Mouse (Mus musculus) stomach, postnatal 0 days (tissue): ENCODE results near the gene Kif11. TPM values are rescaled to one million over a fixed set of nuclear protein-coding genes. Genes with fewer than 3 reads are reported as not detected.

Experiments used
- ATAC-seq: fragments of 200-750 bp; cut with Nextera tagmentation; 2 replicates; pipeline ENCODE4 v1.8.0; 2017; ENCODE audit not compliant: low FRiP score, low TSS enrichment
- DNase-seq: peaks from one replicate; pipeline ENCODE4 v3.0.0-alpha.2; 2016; ENCODE audit warnings: low spot score
- H3K27ac ChIP-seq: fragments of 300-500 bp; sonication (generic); replicated peaks from 2 replicates; pipeline ENCODE4 v1.5.1; 2014; ENCODE audit warnings: mild to moderate bottlenecking, control low read depth
- H3K27me3 ChIP-seq: fragments of 300-500 bp; sonication (generic); 2 replicates; pipeline ENCODE4 v1.6.1; 2014; ENCODE audit warnings: low read length; ENCODE audit not compliant: control insufficient read depth, insufficient read depth
- H3K36me3 ChIP-seq: fragments of 300-500 bp; sonication (generic); 2 replicates; pipeline ENCODE4 v1.6.1; 2014; ENCODE audit warnings: low read length, mixed read lengths; ENCODE audit not compliant: control insufficient read depth, insufficient read depth
- H3K4me1 ChIP-seq: fragments of 300-500 bp; sonication (generic); replicated peaks from 2 replicates; pipeline ENCODE4 v1.6.1; 2014; ENCODE audit warnings: antibody characterized with exemption; ENCODE audit not compliant: control insufficient read depth, insufficient read depth
- H3K4me2 ChIP-seq: fragments of 300-500 bp; sonication (generic); replicated peaks from 2 replicates; pipeline ENCODE4 v1.6.1; 2014; ENCODE audit warnings: low read depth, mild to moderate bottlenecking, control low read depth, moderate library complexity
- H3K4me3 ChIP-seq: fragments of 300-500 bp; sonication (generic); 2 replicates; pipeline ENCODE4 v1.5.1; 2014; ENCODE audit warnings: low read depth, low read length, control low read depth
- H3K9ac ChIP-seq: fragments of 300-500 bp; sonication (generic); 2 replicates; pipeline ENCODE4 v1.6.1; 2014; ENCODE audit warnings: mild to moderate bottlenecking, low read length, control low read depth, mixed read lengths
- H3K9me3 ChIP-seq: fragments of 300-500 bp; sonication (generic); 2 replicates; pipeline ENCODE4 v1.6.1; 2016; ENCODE audit warnings: low read length; ENCODE audit not compliant: control insufficient read depth
- CTCF ChIP-seq: IDR thresholded peaks from 2 replicates; pipeline ENCODE4 v1.5.1; 2016; ENCODE audit warnings: antibody characterized with exemption, low read depth, mild to moderate bottlenecking, moderate library complexity
- EP300 ChIP-seq: optimal IDR thresholded peaks from 2 replicates; pipeline ENCODE3; 2016; ENCODE audit warnings: antibody characterized with exemption
- WGBS: fragments of 180-500 bp; shearing (Covaris S2); extraction: QIAGEN DNeasy Blood & Tissue Kit; methylation state at CpG from one replicate; pipeline ENCODE4 v1.1.7; 2014; 5-methylcytosine and 5-hydroxymethylcytosine counted together
- polyA plus RNA-seq: library from polyadenylated mRNA; unstranded; fragments of >200 nt; fragmentation: Nextera tagmentation; extraction: Ambion mirVana; gene quantifications from 2 replicates; pipeline ENCODE4 v1.2.1, GENCODE M21; 2015

Kif11 gene
- 7.4 and 10.3 TPM in 2 replicates for polyA plus RNA-seq

DNA sequence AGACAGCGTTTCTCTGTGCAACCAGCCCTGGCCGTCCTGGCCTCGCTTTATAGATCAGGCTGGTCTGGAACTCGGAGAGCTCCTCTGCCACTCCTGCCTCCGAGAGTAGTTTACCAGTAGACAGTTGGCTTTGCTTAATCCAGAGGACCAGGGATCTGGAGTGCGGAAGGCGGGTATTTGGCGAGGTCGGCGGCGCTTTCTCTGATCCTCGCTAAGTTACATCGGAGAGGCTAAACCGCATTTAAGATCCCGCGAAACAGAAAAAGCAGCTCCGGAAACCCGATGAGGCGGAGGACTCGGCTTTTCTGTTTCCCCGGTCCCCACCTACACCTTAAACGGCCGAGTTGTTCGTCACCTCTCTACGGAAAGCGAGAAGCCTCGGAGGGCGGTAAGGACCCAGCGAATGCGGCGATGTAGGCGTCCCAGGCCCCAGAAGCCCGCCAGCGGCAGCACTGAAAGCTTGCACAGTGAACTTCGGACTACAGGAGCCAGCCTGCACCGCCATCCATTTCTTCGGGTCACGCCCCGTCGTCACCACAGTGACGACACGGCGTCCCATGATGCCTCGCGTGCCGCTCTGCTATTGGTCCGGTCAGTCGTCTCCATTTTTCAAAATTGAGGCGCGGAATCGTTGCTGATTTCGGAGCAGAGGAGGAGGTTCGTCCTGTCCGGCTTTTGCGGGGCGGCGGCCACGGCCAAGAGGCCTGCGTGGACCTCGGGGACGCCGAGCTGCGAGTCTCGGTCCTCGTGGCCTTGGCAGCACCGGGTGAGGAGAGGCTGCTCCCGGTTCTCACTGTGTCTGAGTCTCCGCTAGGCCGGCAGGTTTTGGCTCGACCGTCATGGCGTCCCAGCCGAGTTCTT is at the start of gene Kif11:
Gene Kif11, plus strand, starts transcription at position 649 of the 861 bp plus-strand sequence.
- H3K4me3 ChIP-seq: peak within 1 kb of the TSS; percentile 88
- H3K9me3 ChIP-seq: no peaks in the 10 kb centered on the region
- no peaks in the 10 kb centered on the region for H3K27me3 ChIP-seq
- WGBS: under 1% methylated on average over 73 of the region's 73 CpGs
- no peaks in the 10 kb centered on the region for H3K36me3 ChIP-seq
- H3K4me2 ChIP-seq: peak within 1 kb of the TSS; percentile 67
- ATAC-seq (peak; percentile 99), DNase-seq (peak; percentile 97)
- TF ChIP-seq EP300 (no peak), CTCF (peak; percentile 40; the same call in 1 of the 2 replicates)
- H3K9ac ChIP-seq: peak within 1 kb of the TSS; percentile 72
- H3K4me1 ChIP-seq: no peaks in the 10 kb centered on the region
- H3K27ac ChIP-seq: peak within 1 kb of the TSS; percentile 97

GRCm38 (mm10) chr19:37327216-37327615 is 49.0 kb upstream of the Kif11 start:
- DNase-seq (no peak), ATAC-seq (no peak)
- Histone ChIP-seq H3K27ac (no peak overlapping the region), H3K4me3 (no peak overlapping the region), H3K4me1 (no peaks in the 10 kb centered on the region), H3K9me3 (no peaks in the 10 kb centered on the region), H3K4me2 (no peak overlapping the region), H3K9ac (no peak overlapping the region), H3K27me3 (no peaks in the 10 kb centered on the region), H3K36me3 (no peaks in the 10 kb centered on the region; the same call in 1 of the 2 replicates)
- WGBS: 79% methylated on average over 5 of the region's 5 CpGs
- no peak for TF ChIP-seq EP300
- no peak for TF ChIP-seq CTCF

DNA sequence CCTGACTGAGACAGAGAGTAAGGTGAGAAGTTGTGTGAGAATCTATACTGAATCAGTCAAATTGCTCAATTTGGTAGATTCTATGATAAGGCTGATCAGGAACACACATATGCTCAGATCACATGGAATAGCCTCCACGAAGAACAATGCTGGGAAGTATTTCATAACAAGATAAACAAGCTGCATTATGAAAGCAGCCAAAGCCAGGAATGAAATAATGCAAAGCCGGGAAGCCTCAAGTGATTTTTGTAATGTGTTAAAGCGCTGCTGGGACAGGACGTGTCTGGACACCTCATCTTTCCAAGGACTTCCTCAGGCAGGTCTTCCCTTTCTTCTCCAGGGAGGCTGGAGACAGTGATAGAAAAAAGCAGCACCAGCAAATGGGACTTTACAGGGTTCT is 43.5 kb upstream of the Kif11 start:
- no peaks in the 10 kb centered on the region for H3K4me1 ChIP-seq
- TF ChIP-seq CTCF (no peak), EP300 (no peak)
- no peak overlapping the region for H3K9ac ChIP-seq
- no peaks in the 10 kb centered on the region for H3K36me3 ChIP-seq
- no peaks in the 10 kb centered on the region for H3K9me3 ChIP-seq
- no peak overlapping the region for H3K4me3 ChIP-seq
- no peak for DNase-seq
- H3K27ac ChIP-seq: no peak overlapping the region
- no peak overlapping the region for H3K4me2 ChIP-seq
- WGBS: 74% methylated on average over 4 of the region's 4 CpGs
- no peaks in the 10 kb centered on the region for H3K27me3 ChIP-seq
- ATAC-seq: no peak

DNA sequence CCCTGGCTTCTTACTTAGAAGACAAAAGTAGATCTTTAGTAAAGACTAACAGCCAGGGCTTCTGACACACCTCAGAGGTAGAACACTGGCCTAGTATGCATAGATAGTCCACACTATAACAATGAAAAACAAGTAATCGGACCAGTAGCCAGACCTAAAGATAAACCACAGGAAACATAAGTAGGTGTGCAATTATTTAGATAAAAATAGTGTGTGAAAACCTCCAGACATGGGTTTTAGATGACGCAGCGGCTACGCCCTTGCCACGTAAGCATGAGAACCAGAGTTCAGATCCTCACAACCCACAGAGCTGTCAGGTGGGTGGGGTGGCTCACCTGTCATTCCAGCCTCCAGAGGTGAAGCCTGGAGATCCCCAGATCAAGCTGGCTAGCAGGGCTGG is 42.8 kb upstream of the Kif11 start:
- Histone ChIP-seq H3K4me2 (no peak overlapping the region), H3K4me1 (no peaks in the 10 kb centered on the region), H3K9ac (no peak overlapping the region), H3K27ac (no peak overlapping the region), H3K27me3 (no peaks in the 10 kb centered on the region), H3K4me3 (no peak overlapping the region), H3K36me3 (no peaks in the 10 kb centered on the region), H3K9me3 (no peaks in the 10 kb centered on the region)
- no peak for DNase-seq
- no peak for ATAC-seq
- TF ChIP-seq CTCF (no peak), EP300 (no peak)
- WGBS: 84% methylated on average over 5 of the region's 5 CpGs

- no peaks in the 10 kb centered on the region for H3K4me1 ChIP-seq
- no peak overlapping the region for H3K9ac ChIP-seq
- H3K4me2 ChIP-seq: no peak overlapping the region
- 41% methylated on average over 1 of the region's 1 CpGs for WGBS
- no peak overlapping the region for H3K4me3 ChIP-seq
- no peaks in the 10 kb centered on the region for H3K9me3 ChIP-seq
- no peak for DNase-seq
- ATAC-seq: no peak
- H3K27me3 ChIP-seq: no peaks in the 10 kb centered on the region
- no peaks in the 10 kb centered on the region for H3K36me3 ChIP-seq
- TF ChIP-seq EP300 (no peak), CTCF (no peak)
- H3K27ac ChIP-seq: no peak overlapping the region
Observed at GRCm38 (mm10) chr19:37335392-37335791, 40.8 kb upstream of the Kif11 start.

- no peak within 1 kb of the TSS for H3K9ac ChIP-seq
- ATAC-seq: no peak
- H3K4me2 ChIP-seq: no peak within 1 kb of the TSS
- no peaks in the 10 kb centered on the region for H3K4me1 ChIP-seq
- 62% methylated on average over 4 of the region's 4 CpGs for WGBS
- no peak within 1 kb of the TSS for H3K27ac ChIP-seq
- H3K9me3 ChIP-seq: no peaks in the 10 kb centered on the region
- no peaks in the 10 kb centered on the region for H3K36me3 ChIP-seq
- TF ChIP-seq EP300 (no peak), CTCF (no peak)
- no peak for DNase-seq
- no peak within 1 kb of the TSS for H3K4me3 ChIP-seq
- H3K27me3 ChIP-seq: no peaks in the 10 kb centered on the region
Observed at GRCm38 (mm10) chr19:37337752-37338151, 38.5 kb upstream of the Kif11 start, which contains the start of gene Ide. TSS of gene Ide (minus strand) at chr19:37337852.
